Mouse (Mus musculus) liver, embryonic 11.5 days (tissue): Measurements from ENCODE around the gene Slc24a5. TPM values are rescaled to one million over a fixed set of nuclear protein-coding genes. Genes with fewer than 3 reads are reported as not detected.
A peak's percentile ranks its signal among the peaks of the same experiment; 100 is the strongest.

Experiments used
- ATAC-seq: fragments of 200-750 bp; cut with Nextera tagmentation; replicated peaks from 2 replicates; pipeline ENCODE4 v1.8.0; 2017; ENCODE audit warnings: moderate number of reproducible peaks, mild to moderate bottlenecking, moderate TSS enrichment, moderate library complexity; ENCODE audit not compliant: low FRiP score
- DNase-seq: peaks from one replicate; pipeline ENCODE4 v3.0.0-alpha.2; 2017; ENCODE audit warnings: low spot score
- H3K27ac ChIP-seq: fragments of 300-500 bp; sonication (generic); 2 replicates; pipeline ENCODE4 v1.5.1; 2014; ENCODE audit warnings: mild to moderate bottlenecking, low read depth, low read length, control low read depth
- H3K27me3 ChIP-seq: fragments of 300-500 bp; sonication (generic); replicated peaks from 2 replicates; pipeline ENCODE4 v1.6.1; 2014; ENCODE audit warnings: low read length, mixed read lengths; ENCODE audit not compliant: control insufficient read depth, insufficient read depth
- H3K36me3 ChIP-seq: fragments of 300-500 bp; sonication (generic); 2 replicates; pipeline ENCODE4 v1.6.1; 2014; ENCODE audit warnings: mild to moderate bottlenecking, low read length, moderate library complexity, mixed read lengths; ENCODE audit not compliant: control insufficient read depth, insufficient read depth
- H3K4me1 ChIP-seq: fragments of 300-500 bp; sonication (generic); replicated peaks from 2 replicates; pipeline ENCODE4 v1.6.1; 2014; ENCODE audit warnings: low read length, mixed read lengths; ENCODE audit not compliant: control insufficient read depth, insufficient read depth
- H3K4me2 ChIP-seq: fragments of 300-500 bp; sonication (generic); 2 replicates; pipeline ENCODE4 v1.6.1; 2014; ENCODE audit warnings: mild to moderate bottlenecking, control low read depth, moderate library complexity
- H3K4me3 ChIP-seq: fragments of 300-500 bp; sonication (generic); 2 replicates; pipeline ENCODE4 v1.5.1; 2014; ENCODE audit warnings: low read depth, low read length, control low read depth
- H3K9ac ChIP-seq: fragments of 300-500 bp; sonication (generic); 2 replicates; pipeline ENCODE4 v1.6.1; 2014; ENCODE audit warnings: low read depth, low read length, control low read depth
- H3K9me3 ChIP-seq: fragments of 300-500 bp; sonication (generic); 2 replicates; pipeline ENCODE4 v1.6.1; 2016; ENCODE audit warnings: low read length, inconsistent platforms, mixed read lengths; ENCODE audit not compliant: control insufficient read depth
- WGBS: fragments of 180-500 bp; shearing (Covaris S2); extraction: QIAGEN DNeasy Blood & Tissue Kit; methylation state at CpG from one replicate; pipeline ENCODE4 v1.1.7; 2014; 5-methylcytosine and 5-hydroxymethylcytosine counted together
- polyA plus RNA-seq: library from polyadenylated mRNA; unstranded; fragments of >200 nt; fragmentation: Nextera tagmentation; extraction: Ambion mirVana; gene quantifications from 2 replicates; pipeline ENCODE4 v1.2.1, GENCODE M21; 2014

Gene Slc24a5
- polyA plus RNA-seq, result 17.1 TPM in 2 replicates

DNA sequence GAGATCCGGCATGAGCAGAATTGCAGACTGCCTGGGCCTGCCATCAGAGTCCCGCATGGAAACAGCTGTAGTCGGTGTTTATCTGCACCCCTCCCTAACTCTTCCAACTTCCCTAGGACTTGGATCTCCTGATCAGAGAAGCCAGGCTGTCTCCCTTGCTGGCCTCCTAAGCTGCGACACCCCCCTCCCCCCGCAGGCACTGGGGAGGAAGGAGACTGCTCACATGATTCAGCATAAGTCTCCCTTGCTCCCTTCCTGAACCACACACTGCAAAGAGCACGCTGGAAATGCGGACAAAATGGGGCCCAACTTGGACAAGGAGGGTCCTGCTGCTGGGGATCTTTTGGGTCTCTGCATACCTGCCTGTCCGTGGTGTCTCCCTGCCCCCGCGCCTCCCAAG, at the start of gene Slc24a5:
Gene Slc24a5 (plus strand): TSS at position 231 of the 400 bp plus-strand sequence.
- H3K9me3 ChIP-seq, result no peaks in the 10 kb centered on the region
- peak within 1 kb of the TSS; percentile 36 for H3K9ac ChIP-seq
- no peaks in the 10 kb centered on the region for H3K36me3 ChIP-seq
- H3K27ac ChIP-seq, result no peak within 1 kb of the TSS
- 40% methylated on average over 10 of the region's 10 CpGs for WGBS
- peak; percentile 79 for ATAC-seq
- peak within 1 kb of the TSS; percentile 8; the same call in 1 of the 2 replicates for H3K4me2 ChIP-seq
- H3K4me1 ChIP-seq, result no peaks in the 10 kb centered on the region
- no peaks in the 10 kb centered on the region for H3K27me3 ChIP-seq
- 0 out of 2 replicates have a peak within 1 kb of the TSS, but pooled peaks have one; percentile 14 for H3K4me3 ChIP-seq
- no peak for DNase-seq

GRCm38 (mm10) chr2:125024386-125024785, 43.5 kb upstream of the Slc24a5 start:
- H3K4me3 ChIP-seq, result no peak overlapping the region
- H3K9me3 ChIP-seq, result no peaks in the 10 kb centered on the region
- H3K9ac ChIP-seq, result no peak overlapping the region
- no peaks in the 10 kb centered on the region for H3K36me3 ChIP-seq
- ATAC-seq (no peak), DNase-seq (no peak)
- WGBS, result 57% methylated on average over 5 of the region's 5 CpGs
- H3K4me2 ChIP-seq, result no peak overlapping the region
- no peaks in the 10 kb centered on the region for H3K27me3 ChIP-seq
- no peaks in the 10 kb centered on the region for H3K4me1 ChIP-seq
- no peak overlapping the region for H3K27ac ChIP-seq

GRCm38 (mm10) chr2:125026358-125027000, 41.4 kb upstream of the Slc24a5 start:
- ATAC-seq (no peak), DNase-seq (peak; percentile 36)
- Histone ChIP-seq H3K9ac (no peak overlapping the region), H3K4me2 (peak overlapping the region; percentile 12; the same call in 1 of the 2 replicates), H3K9me3 (no peaks in the 10 kb centered on the region), H3K4me3 (no peak overlapping the region), H3K4me1 (no peaks in the 10 kb centered on the region), H3K27me3 (no peaks in the 10 kb centered on the region), H3K27ac (no peak overlapping the region), H3K36me3 (no peaks in the 10 kb centered on the region)
- 38% methylated on average over 14 of the region's 14 CpGs for WGBS

DNA sequence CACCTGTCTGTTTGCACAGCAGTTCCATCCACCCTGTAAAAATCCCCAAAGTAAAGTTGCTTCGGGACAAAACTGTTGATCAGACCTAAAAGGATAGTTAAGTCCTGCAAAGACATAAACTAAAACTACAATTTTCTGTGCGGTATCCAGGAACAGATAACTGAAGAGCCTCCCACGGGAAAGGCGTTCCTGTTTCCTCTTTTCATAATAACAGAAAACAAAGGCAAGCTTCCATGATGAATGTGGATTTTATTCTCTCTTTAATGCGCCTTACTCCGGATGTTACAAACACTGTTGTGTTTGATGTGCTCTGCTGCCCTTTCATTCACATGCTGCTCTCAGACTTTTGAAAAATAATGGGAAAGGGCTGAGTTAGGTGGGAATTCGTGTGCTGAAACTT, 37.3 kb upstream of the Slc24a5 start:
- Histone ChIP-seq H3K36me3 (no peaks in the 10 kb centered on the region), H3K4me2 (no peak overlapping the region), H3K27me3 (no peaks in the 10 kb centered on the region), H3K4me1 (no peaks in the 10 kb centered on the region), H3K9me3 (no peaks in the 10 kb centered on the region), H3K9ac (no peak overlapping the region), H3K4me3 (no peak overlapping the region), H3K27ac (no peak overlapping the region)
- no peak for ATAC-seq
- no peak for DNase-seq
- WGBS, result 75% methylated on average over 7 of the region's 7 CpGs

GRCm38 (mm10) chr2:125031111-125031510, 36.8 kb upstream of the Slc24a5 start:
- ATAC-seq, result no peak
- Histone ChIP-seq H3K9me3 (no peaks in the 10 kb centered on the region), H3K9ac (no peak overlapping the region), H3K4me1 (no peaks in the 10 kb centered on the region), H3K4me3 (no peak overlapping the region), H3K4me2 (no peak overlapping the region), H3K27ac (no peak overlapping the region), H3K36me3 (no peaks in the 10 kb centered on the region), H3K27me3 (no peaks in the 10 kb centered on the region)
- WGBS, result 78% methylated on average over 8 of the region's 8 CpGs
- DNase-seq, result no peak

DNA sequence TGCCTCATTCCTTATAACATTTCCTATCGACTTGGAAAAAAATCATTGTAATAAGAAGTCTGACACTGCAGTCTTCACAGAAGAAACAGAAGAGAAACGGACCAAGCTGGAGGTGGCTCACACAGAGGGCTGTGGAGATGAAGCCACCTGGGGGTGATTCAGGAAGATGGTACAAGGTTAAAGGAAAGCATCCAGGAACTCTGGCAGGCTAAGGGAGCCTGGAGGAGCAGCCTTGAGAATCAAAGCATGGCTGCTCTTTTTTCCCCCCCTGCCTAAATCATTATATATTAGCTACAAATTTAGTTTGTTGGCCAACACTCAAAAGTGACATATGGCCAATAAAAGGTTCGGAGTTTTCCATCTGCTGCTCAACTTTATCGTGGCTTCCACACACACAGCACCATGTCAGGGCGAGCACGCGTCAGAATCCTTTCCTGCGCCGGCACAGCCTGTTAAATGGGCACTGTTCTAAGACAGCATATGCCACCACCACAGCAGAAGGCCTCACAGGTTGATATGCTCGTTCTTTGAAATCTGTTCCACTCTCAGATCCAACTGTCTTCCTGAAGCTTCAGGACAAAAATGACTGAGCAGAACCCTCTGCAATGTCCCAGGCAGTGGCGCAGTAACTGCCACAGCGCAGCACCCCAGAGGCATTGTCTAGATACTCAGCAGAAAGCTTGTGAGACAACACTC, 36.2 kb upstream of the Slc24a5 start:
- WGBS, result 88% methylated on average over 12 of the region's 12 CpGs
- no peak overlapping the region for H3K27ac ChIP-seq
- no peak overlapping the region for H3K4me2 ChIP-seq
- no peaks in the 10 kb centered on the region for H3K9me3 ChIP-seq
- H3K27me3 ChIP-seq, result no peaks in the 10 kb centered on the region
- no peaks in the 10 kb centered on the region for H3K4me1 ChIP-seq
- H3K36me3 ChIP-seq, result no peaks in the 10 kb centered on the region
- DNase-seq, result no peak
- no peak for ATAC-seq
- no peak overlapping the region for H3K9ac ChIP-seq
- H3K4me3 ChIP-seq, result no peak overlapping the region

DNA sequence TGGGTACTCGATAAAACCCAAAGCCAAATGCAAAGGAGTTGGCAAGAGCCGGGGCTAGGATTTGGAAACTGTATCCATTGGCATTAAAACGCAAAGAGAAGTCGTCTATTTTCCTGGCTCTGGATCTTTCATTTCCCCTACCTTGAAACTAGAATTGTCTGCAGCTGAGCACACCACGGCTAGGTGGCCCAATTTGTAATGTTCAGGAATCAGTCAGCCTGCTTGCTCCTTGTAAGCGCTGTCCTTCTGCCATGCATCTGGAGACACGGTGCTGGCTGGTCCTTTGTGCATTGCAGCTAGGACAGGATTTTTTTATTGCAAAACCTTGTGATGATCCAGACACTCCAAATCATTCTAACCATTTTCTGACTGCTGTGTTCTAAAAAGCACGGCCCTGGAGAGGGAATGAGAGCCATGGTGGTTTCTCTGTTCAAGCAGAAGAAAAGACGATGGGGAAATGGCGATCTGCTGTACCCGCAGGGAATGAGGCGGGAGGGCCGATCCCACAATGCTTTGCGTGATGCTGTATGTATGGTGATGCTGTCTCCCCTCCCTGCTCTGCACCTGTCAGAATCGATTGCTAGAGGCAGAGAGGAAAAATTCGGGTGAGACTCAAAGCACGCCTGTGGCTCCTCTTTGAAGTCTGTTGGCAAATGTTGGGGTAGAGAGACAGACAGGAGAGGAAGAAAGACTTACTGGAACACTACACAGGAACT, 35.5 kb upstream of the Slc24a5 start:
- Histone ChIP-seq H3K9ac (no peak overlapping the region), H3K27ac (no peak overlapping the region), H3K4me1 (no peaks in the 10 kb centered on the region), H3K9me3 (no peaks in the 10 kb centered on the region), H3K36me3 (no peaks in the 10 kb centered on the region), H3K4me3 (no peak overlapping the region), H3K4me2 (no peak overlapping the region), H3K27me3 (no peaks in the 10 kb centered on the region)
- no peak for DNase-seq
- no peak for ATAC-seq
- WGBS, result 78% methylated on average over 17 of the region's 17 CpGs

DNA sequence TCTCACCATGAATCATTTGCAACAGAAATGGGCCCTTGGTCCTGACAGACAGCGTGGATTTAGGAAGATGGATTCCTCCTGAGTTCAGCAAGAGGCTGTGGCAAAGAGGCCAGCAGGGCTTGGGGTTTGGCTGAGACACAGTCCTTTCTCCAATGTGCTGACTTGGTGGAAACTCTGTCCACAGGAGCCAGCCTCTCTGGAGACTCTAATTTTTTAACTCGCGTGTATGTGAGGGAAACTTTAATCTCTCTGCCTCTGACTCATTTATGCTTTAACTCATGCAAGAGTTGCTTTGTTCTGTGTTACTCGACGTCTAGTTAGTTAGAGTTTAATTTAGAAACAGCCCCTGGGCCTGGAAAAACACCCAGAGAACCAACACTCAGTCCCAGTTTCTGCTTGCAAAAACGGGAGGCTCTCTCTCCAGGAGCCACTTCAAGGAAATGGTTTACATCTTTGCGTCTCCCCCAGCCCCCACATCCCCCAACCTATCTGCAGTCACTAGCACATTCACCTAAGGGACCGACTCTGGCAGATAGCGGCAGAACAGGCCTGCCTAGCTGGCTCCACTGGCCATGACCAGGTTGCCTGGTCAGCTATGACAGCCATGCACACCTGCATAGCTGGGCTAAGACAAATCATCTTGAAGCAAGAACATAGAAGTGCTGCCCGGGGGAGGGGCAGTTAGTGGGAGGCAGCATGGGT, 34.7 kb upstream of the Slc24a5 start:
- ATAC-seq (no peak), DNase-seq (no peak)
- Histone ChIP-seq H3K4me2 (no peak overlapping the region), H3K27me3 (no peaks in the 10 kb centered on the region), H3K9ac (no peak overlapping the region), H3K27ac (no peak overlapping the region), H3K4me1 (no peaks in the 10 kb centered on the region), H3K4me3 (no peak overlapping the region), H3K9me3 (no peaks in the 10 kb centered on the region), H3K36me3 (no peaks in the 10 kb centered on the region)
- 66% methylated on average over 10 of the region's 10 CpGs for WGBS
